Mouse (Mus musculus) ovary, postnatal 36 days (tissue): ENCODE measurements at regions not wholly inside any gene's neighbourhood (a gene's known extent, or its start where the extent isn't known, plus 50 kb on each side); places are given as distances from the start of the nearest gene placed in this dataset.

ENCODE experiments used
- DNase-seq: peaks from one replicate; pipeline ENCODE4 v3.0.0; 2022; ENCODE audit warnings: low spot score, mixed read lengths

- no peak for DNase-seq
These were observed 105.4 kb downstream of the Ahr start for GRCm38 (mm10) chr12:35429473-35429872.

- no peak for DNase-seq
These were observed 115.6 kb downstream of the Ahr start for GRCm38 (mm10) chr12:35419206-35419605.

- DNase-seq = no peak
These were observed 116.9 kb downstream of the Ahr start for GRCm38 (mm10) chr12:35417943-35418342.

GRCm38 (mm10) chr12:35416583-35416982, 118.3 kb downstream of the Ahr start:
- DNase-seq = no peak

- DNase-seq = no peak
These were observed 122.1 kb downstream of the Ahr start for GRCm38 (mm10) chr12:35412715-35413114.

GRCm38 (mm10) chr12:35408461-35408860, 126.4 kb downstream of the Ahr start:
- no peak for DNase-seq

GRCm38 (mm10) chr12:35408044-35408443, 126.8 kb downstream of the Ahr start:
- DNase-seq = no peak

GRCm38 (mm10) chr12:35401853-35402252, 133.0 kb downstream of the Ahr start:
- no peak for DNase-seq

- DNase-seq = no peak
These were observed 133.6 kb downstream of the Ahr start for GRCm38 (mm10) chr12:35401219-35401618.

GRCm38 (mm10) chr12:35395211-35395610, 139.6 kb downstream of the Ahr start:
- no peak for DNase-seq

- DNase-seq = no peak
These were observed 142.7 kb downstream of the Ahr start for GRCm38 (mm10) chr12:35392111-35392510.

GRCm38 (mm10) chr12:35390266-35390665, 144.6 kb downstream of the Ahr start:
- DNase-seq = no peak

- DNase-seq = no peak
These were observed 145.0 kb downstream of the Ahr start for GRCm38 (mm10) chr12:35389839-35390238.

- no peak for DNase-seq
These were observed 150.6 kb downstream of the Ahr start for GRCm38 (mm10) chr12:35384211-35384610.

- no peak for DNase-seq
These were observed 157.6 kb downstream of the Ahr start for GRCm38 (mm10) chr12:35377266-35377665.

GRCm38 (mm10) chr12:35376365-35376764, 158.5 kb downstream of the Ahr start:
- DNase-seq = no peak

- DNase-seq = no peak
These were observed 176.9 kb downstream of the Ahr start for GRCm38 (mm10) chr12:35357901-35358300.

- no peak for DNase-seq
These were observed 196.5 kb downstream of the Ahr start for GRCm38 (mm10) chr12:35338191-35338954.

GRCm38 (mm10) chr12:35336314-35336713, 198.5 kb downstream of the Ahr start:
- DNase-seq = no peak

- no peak for DNase-seq
These were observed 200.3 kb downstream of the Ahr start for GRCm38 (mm10) chr12:35334344-35335075.

GRCm38 (mm10) chr12:35331303-35331702, 203.5 kb downstream of the Ahr start:
- no peak for DNase-seq

GRCm38 (mm10) chr12:35329699-35330098, 205.1 kb downstream of the Ahr start:
- DNase-seq = no peak

GRCm38 (mm10) chr12:35319571-35319970, 215.3 kb downstream of the Ahr start:
- no peak for DNase-seq
